Mouse (Mus musculus) heart, postnatal 4 days (tissue): ENCODE data around the gene Emsy. TPM values are rescaled to one million over a fixed set of nuclear protein-coding genes. Genes with fewer than 3 reads are reported as not detected.

Source experiments
- DNase-seq: peaks from one replicate; pipeline ENCODE4 v3.0.0; 2021
- total RNA-seq, 2 experiments: library from RNA; stranded (reverse); gene quantifications; 2 replicates each; pipeline ENCODE4 v1.2.3; 2021

Gene Emsy
- total RNA-seq, 2 experiments from 2014 or later = 34.2 to 35.8 TPM

- no peak for DNase-seq
Observed at GRCm38 (mm10) chr7:98541564-98541963, 115.0 kb downstream of the Emsy start.

DNA sequence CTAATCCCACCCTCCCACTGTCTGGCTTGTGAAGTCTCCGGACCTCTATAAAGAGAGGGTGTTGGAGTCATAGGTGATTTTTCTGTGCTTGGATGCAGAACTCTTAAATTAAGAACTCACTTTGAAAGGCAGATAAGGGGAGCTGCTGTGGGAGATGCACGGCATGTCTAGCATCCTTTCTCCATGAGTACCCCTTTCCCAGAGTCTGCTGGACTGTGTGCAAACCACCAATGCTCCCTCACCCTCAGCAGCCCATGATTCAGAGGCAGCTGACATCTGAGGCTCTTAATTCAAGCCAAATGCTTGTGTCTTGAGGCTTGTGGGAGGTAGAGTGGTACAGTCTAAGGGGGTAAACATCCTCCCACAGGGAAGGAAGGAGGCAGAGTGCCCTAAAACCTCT is 115.7 kb downstream of the Emsy start:
- no peak for DNase-seq

DNA sequence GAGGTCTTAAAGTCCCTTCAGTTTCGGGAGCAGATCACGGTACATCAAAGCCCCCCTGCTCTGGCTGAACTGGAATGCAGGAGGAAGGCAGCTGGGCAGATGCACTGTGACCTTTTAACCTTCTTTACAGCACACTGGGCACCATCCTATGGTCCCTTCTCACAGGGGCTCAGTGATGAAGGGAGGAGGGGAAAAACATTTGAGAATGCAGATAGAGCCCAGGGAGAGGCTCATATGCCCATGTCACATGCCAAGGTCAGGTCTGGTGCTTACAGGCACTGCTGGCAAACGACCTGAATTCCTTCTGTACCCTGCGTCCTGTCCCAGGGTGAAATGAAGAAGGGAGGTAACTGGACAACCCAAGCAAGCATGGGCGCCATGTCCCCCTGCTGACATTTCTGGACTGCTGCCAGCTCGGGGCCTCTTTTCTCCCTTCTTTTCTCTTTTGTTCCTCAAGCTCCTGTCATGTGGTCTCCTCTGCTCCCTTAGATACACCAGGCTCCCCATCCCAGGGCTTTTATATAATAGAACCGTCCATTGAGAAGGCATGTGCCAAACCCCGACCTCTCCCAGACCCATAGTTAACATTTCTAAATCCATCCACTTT is 118.5 kb downstream of the Emsy start:
- peak; percentile 47 for DNase-seq

- peak; percentile 26 for DNase-seq
Observed at GRCm38 (mm10) chr7:98537210-98537966, 119.2 kb downstream of the Emsy start.

Other genes with a start within 250 kb of the Emsy start
- not detected for gene Gucy2d, start 216.4 kb downstream of the Emsy start, total RNA-seq
- gene Lrrc32, start 167.5 kb downstream of the Emsy start, total RNA-seq = 10 to 100 TPM; 17.3 to 18.6 TPM
- gene Thap12, start 46.3 kb upstream of the Emsy start, total RNA-seq = 10 to 100 TPM; 75.0 to 79.8 TPM
- 1 to 10 TPM; 4.4 to 5.7 TPM for gene Wnt11, start 178.3 kb upstream of the Emsy start, total RNA-seq